Mouse (Mus musculus) neural tube, embryonic 11.5 days (tissue): ENCODE results near the gene Ankrd13c. TPM values are rescaled to one million over a fixed set of nuclear protein-coding genes. Genes with fewer than 3 reads are reported as not detected.
A peak's percentile ranks its signal among the peaks of the same experiment; 100 is the strongest.

Source experiments
- ATAC-seq: fragments of 200-750 bp; cut with Nextera tagmentation; 2 replicates; pipeline ENCODE4 v1.8.0; 2017; ENCODE audit warnings: moderate number of reproducible peaks, mild to moderate bottlenecking, moderate TSS enrichment, moderate library complexity; ENCODE audit not compliant: insufficient read depth, low FRiP score, low TSS enrichment
- DNase-seq: peaks from one replicate; pipeline ENCODE4 v3.0.0-alpha.2; 2015; ENCODE audit warnings: low spot score
- H3K27ac ChIP-seq: fragments of 300-500 bp; sonication (generic); 2 replicates; pipeline ENCODE4 v1.5.1; 2014; ENCODE audit warnings: low read depth, mild to moderate bottlenecking, low read length
- H3K27me3 ChIP-seq: fragments of 300-500 bp; sonication (generic); 2 replicates; pipeline ENCODE4 v1.6.1; 2014; ENCODE audit warnings: mild to moderate bottlenecking, low read length, mixed read lengths; ENCODE audit not compliant: control insufficient read depth, insufficient read depth
- H3K36me3 ChIP-seq: fragments of 300-500 bp; sonication (generic); 2 replicates; pipeline ENCODE4 v1.6.1; 2014; ENCODE audit warnings: mild to moderate bottlenecking, low read length, moderate library complexity, mixed read lengths; ENCODE audit not compliant: control insufficient read depth, insufficient read depth
- H3K4me1 ChIP-seq: fragments of 300-500 bp; sonication (generic); 2 replicates; pipeline ENCODE4 v1.6.1; 2014; ENCODE audit warnings: low read length, mixed read lengths; ENCODE audit not compliant: control insufficient read depth, insufficient read depth
- H3K4me2 ChIP-seq: fragments of 300-500 bp; sonication (generic); 2 replicates; pipeline ENCODE4 v1.6.1; 2014; ENCODE audit warnings: low read depth, mild to moderate bottlenecking, moderate library complexity
- H3K4me3 ChIP-seq: fragments of 300-500 bp; sonication (generic); 2 replicates; pipeline ENCODE4 v1.5.1; 2014; ENCODE audit warnings: low read depth, low read length
- H3K9ac ChIP-seq: fragments of 300-500 bp; sonication (generic); 2 replicates; pipeline ENCODE4 v1.6.1; 2014; ENCODE audit warnings: mild to moderate bottlenecking, low read length
- H3K9me3 ChIP-seq: fragments of 300-500 bp; sonication (generic); 2 replicates; pipeline ENCODE4 v1.6.1; 2016; ENCODE audit warnings: low read length; ENCODE audit not compliant: control insufficient read depth
- WGBS: fragments of 180-500 bp; shearing (Covaris S2); extraction: QIAGEN DNeasy Blood & Tissue Kit; methylation state at CpG from one replicate; pipeline ENCODE4 v1.1.7; 2014; 5-methylcytosine and 5-hydroxymethylcytosine counted together
- polyA plus RNA-seq: library from polyadenylated mRNA; unstranded; fragments of >200 nt; fragmentation: Nextera tagmentation; extraction: Ambion mirVana; gene quantifications from 2 replicates; pipeline ENCODE4 v1.2.1, GENCODE M21; 2014

Ankrd13c gene
- polyA plus RNA-seq, 1 experiment from 2014 or later, result 19.8 TPM

GRCm38 (mm10) chr3:157923268-157923835 lies 23.7 kb upstream of the Ankrd13c start:
- no peak overlapping the region for H3K27ac ChIP-seq
- no peak overlapping the region for H3K4me2 ChIP-seq
- H3K36me3 ChIP-seq, result no peaks in the 10 kb centered on the region
- 91% methylated on average over 3 of the region's 3 CpGs for WGBS
- DNase-seq (no peak), ATAC-seq (no peak)
- no peak overlapping the region for H3K4me3 ChIP-seq
- H3K9me3 ChIP-seq, result no peaks in the 10 kb centered on the region
- no peaks in the 10 kb centered on the region for H3K27me3 ChIP-seq
- H3K4me1 ChIP-seq, result no peaks in the 10 kb centered on the region
- no peak overlapping the region for H3K9ac ChIP-seq

- WGBS, result under 1% methylated on average over 30 of the region's 30 CpGs
- Histone ChIP-seq H3K4me1 (no peaks in the 10 kb centered on the region), H3K36me3 (no peaks in the 10 kb centered on the region), H3K27me3 (no peaks in the 10 kb centered on the region), H3K9me3 (no peaks in the 10 kb centered on the region), H3K9ac (peak within 1 kb of the TSS; percentile 52), H3K4me2 (peak within 1 kb of the TSS; percentile 82), H3K4me3 (peak within 1 kb of the TSS; percentile 49), H3K27ac (no peak within 1 kb of the TSS)
- DNase-seq (peak; percentile 91), ATAC-seq (peak; percentile 100)
Observed at GRCm38 (mm10) chr3:157924692-157925328, 22.2 kb upstream of the Ankrd13c start, which contains the start of gene Cth. Gene Cth, minus strand, starts transcription at chr3:157925077.

DNA sequence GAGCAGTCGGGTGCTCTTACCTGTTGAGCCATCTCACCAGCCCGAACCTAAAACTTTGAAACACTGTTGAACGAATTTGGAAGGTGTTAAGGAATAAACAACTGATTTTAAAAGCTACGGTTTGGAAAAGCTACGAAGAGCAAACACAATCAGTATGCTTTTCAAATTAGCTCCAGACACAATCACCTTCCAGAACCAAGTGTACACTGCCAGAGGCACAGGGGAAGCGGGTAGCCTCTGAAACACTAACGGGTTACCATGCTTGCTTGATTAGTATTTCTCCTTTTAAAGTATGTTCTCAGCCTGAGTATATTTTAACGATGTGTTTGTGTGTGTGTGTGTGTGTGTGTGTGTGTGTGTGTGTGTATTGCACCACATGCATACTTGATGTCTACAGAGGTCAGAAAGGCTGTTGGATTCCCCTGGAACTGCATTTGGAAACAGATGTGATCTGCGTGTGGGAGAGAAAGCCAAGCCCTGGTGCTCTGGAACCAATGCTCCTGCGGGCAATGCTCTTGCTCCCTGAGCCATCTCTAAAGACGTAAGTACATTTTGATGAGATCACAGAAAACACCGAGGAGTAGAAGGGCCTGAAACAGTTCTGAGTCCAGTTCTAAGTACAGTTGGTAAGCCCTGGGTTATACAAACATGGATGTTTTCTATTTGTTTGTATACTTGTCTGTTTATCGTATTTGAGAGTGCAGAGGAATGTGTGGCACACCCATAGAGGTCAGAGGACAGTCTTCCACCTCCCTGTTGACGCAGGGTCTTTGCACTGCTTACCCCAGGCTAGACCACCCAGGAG lies 21.1 kb upstream of the Ankrd13c start:
- no peak overlapping the region for H3K27ac ChIP-seq
- no peak overlapping the region for H3K4me2 ChIP-seq
- no peaks in the 10 kb centered on the region for H3K36me3 ChIP-seq
- no peak overlapping the region for H3K4me3 ChIP-seq
- whole genome bisulfite sequencing, result 90% methylated on average over 14 of the region's 14 CpGs
- H3K27me3 ChIP-seq, result no peaks in the 10 kb centered on the region
- no peak for DNase-seq
- H3K9ac ChIP-seq, result no peak overlapping the region
- no peak for ATAC-seq
- H3K4me1 ChIP-seq, result no peaks in the 10 kb centered on the region
- H3K9me3 ChIP-seq, result no peaks in the 10 kb centered on the region

GRCm38 (mm10) chr3:157926761-157927160 lies 20.3 kb upstream of the Ankrd13c start:
- no peak overlapping the region for H3K4me2 ChIP-seq
- H3K9me3 ChIP-seq, result no peaks in the 10 kb centered on the region
- DNase-seq (no peak), ATAC-seq (no peak)
- H3K9ac ChIP-seq, result no peak overlapping the region
- WGBS, result 64% methylated on average over 2 of the region's 2 CpGs
- no peak overlapping the region for H3K27ac ChIP-seq
- H3K27me3 ChIP-seq, result no peaks in the 10 kb centered on the region
- no peaks in the 10 kb centered on the region for H3K4me1 ChIP-seq
- no peaks in the 10 kb centered on the region for H3K36me3 ChIP-seq
- no peak overlapping the region for H3K4me3 ChIP-seq

- 82% methylated on average over 2 of the region's 2 CpGs for WGBS
- H3K36me3 ChIP-seq, result no peaks in the 10 kb centered on the region
- ATAC-seq (no peak), DNase-seq (no peak)
- H3K9ac ChIP-seq, result no peak overlapping the region
- H3K4me2 ChIP-seq, result no peak overlapping the region
- H3K4me3 ChIP-seq, result no peak overlapping the region
- H3K9me3 ChIP-seq, result no peaks in the 10 kb centered on the region
- H3K27ac ChIP-seq, result no peak overlapping the region
- no peaks in the 10 kb centered on the region for H3K4me1 ChIP-seq
- no peaks in the 10 kb centered on the region for H3K27me3 ChIP-seq
Observed at GRCm38 (mm10) chr3:157928731-157929130, 18.3 kb upstream of the Ankrd13c start.

DNA sequence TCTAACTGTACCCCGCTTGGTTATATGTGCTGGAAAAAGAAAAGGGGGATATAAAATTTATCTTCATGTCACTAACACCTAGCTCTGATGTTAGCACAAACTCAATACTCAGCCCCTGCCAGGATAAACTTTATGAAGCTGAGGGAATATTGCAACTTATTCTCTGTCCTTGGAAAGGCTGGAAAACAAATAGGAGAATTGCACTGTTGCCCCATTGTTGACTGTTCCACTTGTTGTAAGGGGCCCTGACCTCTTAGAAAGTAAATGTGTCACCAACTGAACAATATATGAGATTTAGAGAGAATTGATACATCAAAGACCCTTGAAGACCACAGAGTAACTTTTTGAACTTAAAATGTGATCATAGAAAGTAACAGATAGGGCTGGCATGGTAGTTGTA lies 17.6 kb upstream of the Ankrd13c start:
- ATAC-seq (no peak), DNase-seq (no peak)
- Histone ChIP-seq H3K36me3 (no peaks in the 10 kb centered on the region), H3K4me1 (no peaks in the 10 kb centered on the region), H3K4me2 (no peak overlapping the region), H3K27me3 (no peaks in the 10 kb centered on the region), H3K4me3 (no peak overlapping the region), H3K9me3 (no peaks in the 10 kb centered on the region), H3K9ac (no peak overlapping the region), H3K27ac (no peak overlapping the region)
- 96% methylated on average over 1 of the region's 1 CpGs for WGBS

- Histone ChIP-seq H3K27me3 (no peaks in the 10 kb centered on the region), H3K9ac (no peak overlapping the region), H3K4me3 (no peak overlapping the region), H3K4me1 (no peaks in the 10 kb centered on the region), H3K4me2 (no peak overlapping the region), H3K27ac (no peak overlapping the region), H3K36me3 (no peaks in the 10 kb centered on the region), H3K9me3 (no peaks in the 10 kb centered on the region)
- DNase-seq (no peak), ATAC-seq (no peak)
- WGBS, result 68% methylated on average over 3 of the region's 3 CpGs
Observed at GRCm38 (mm10) chr3:157931592-157931991, 15.4 kb upstream of the Ankrd13c start.

DNA sequence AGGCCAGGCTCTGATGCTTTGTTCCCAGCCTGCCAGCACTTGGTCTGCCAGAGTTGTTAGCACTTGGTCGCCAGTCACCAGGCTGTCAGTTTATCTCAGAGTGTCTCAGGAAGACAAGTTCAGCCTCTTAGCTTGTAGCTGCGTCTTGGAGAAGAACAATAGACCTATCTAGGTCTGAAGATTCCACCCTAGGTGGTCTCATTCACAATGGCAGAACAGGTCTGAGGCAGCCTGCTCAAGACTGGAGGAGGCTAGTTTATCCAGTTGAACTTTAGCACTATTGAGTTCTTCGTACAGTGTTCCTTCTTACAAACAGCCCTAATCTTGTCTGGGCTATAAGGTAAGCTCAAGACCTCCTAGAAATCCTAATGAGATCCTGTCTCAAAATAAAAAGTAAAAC lies 15.0 kb upstream of the Ankrd13c start:
- Histone ChIP-seq H3K9me3 (no peaks in the 10 kb centered on the region), H3K36me3 (no peaks in the 10 kb centered on the region), H3K27me3 (no peaks in the 10 kb centered on the region), H3K4me3 (no peak overlapping the region), H3K4me2 (no peak overlapping the region), H3K27ac (no peak overlapping the region), H3K9ac (no peak overlapping the region), H3K4me1 (no peaks in the 10 kb centered on the region)
- ATAC-seq (no peak), DNase-seq (no peak)
- WGBS, result 59% methylated on average over 3 of the region's 3 CpGs
